Mouse (Mus musculus) testis, adult 2 months (tissue): Measurements from ENCODE around the gene Lamtor5. TPM values are rescaled to one million over a fixed set of nuclear protein-coding genes. Genes with fewer than 3 reads are reported as not detected.

Experiments used
- H3K27ac ChIP-seq: fragments of 200-500 bp; 2 replicates; pipeline ENCODE4 v1.5.1; 2012; ENCODE audit warnings: low read depth, low read length; ENCODE audit not compliant: control insufficient read depth, insufficient read depth
- H3K27me3 ChIP-seq: fragments of 200-500 bp; 2 replicates; pipeline ENCODE4 v1.6.1; 2012; ENCODE audit warnings: mild to moderate bottlenecking, low read length, moderate library complexity; ENCODE audit not compliant: control insufficient read depth, insufficient read depth
- H3K36me3 ChIP-seq: fragments of 200-500 bp; 2 replicates; pipeline ENCODE4 v1.6.1; 2012; ENCODE audit warnings: mild to moderate bottlenecking, low read length; ENCODE audit not compliant: control insufficient read depth, insufficient read depth
- H3K4me1 ChIP-seq: fragments of 200-500 bp; 2 replicates; pipeline ENCODE4 v1.6.1; 2012; ENCODE audit warnings: low read length; ENCODE audit not compliant: control insufficient read depth, insufficient read depth
- H3K4me3 ChIP-seq: fragments of 200-500 bp; 2 replicates; pipeline ENCODE4 v1.5.1; 2012; ENCODE audit warnings: low read depth, mild to moderate bottlenecking, low read length, moderate library complexity, mixed read lengths; ENCODE audit not compliant: control insufficient read depth
- CTCF ChIP-seq: fragments of 200-500 bp; IDR thresholded peaks from 2 replicates; pipeline ENCODE4 v1.5.1; 2012; ENCODE audit warnings: low read depth, mild to moderate bottlenecking, inconsistent platforms, low read length, moderate library complexity; ENCODE audit not compliant: control insufficient read depth, insufficient read depth, insufficient replicate concordance
- POLR2A ChIP-seq: fragments of 200-500 bp; IDR thresholded peaks from 2 replicates; pipeline ENCODE4 v1.6.1; 2012; ENCODE audit warnings: low read depth, mild to moderate bottlenecking, inconsistent platforms, low read length, moderate library complexity; ENCODE audit not compliant: control insufficient read depth
- polyA plus RNA-seq: library from polyadenylated mRNA; depleted of rRNA; stranded (reverse); fragments of >200 nt; gene quantifications from 2 replicates; pipeline ENCODE4 v1.2.3, GENCODE M21; 2012; rRNA removed

Gene Lamtor5
- polyA plus RNA-seq, 1 experiment: 73.5 TPM

GRCm38 (mm10) chr3:107331746-107332126 is 53.1 kb downstream of the Lamtor5 start:
- peak overlapping the region; percentile 89 for H3K4me3 ChIP-seq
- H3K4me1 ChIP-seq: peaks cover 9% of the 10 kb centered on the region
- TF ChIP-seq CTCF (no peak), POLR2A (no peak)
- peaks cover 6% of the 10 kb centered on the region; the same call in 1 of the 2 replicates for H3K36me3 ChIP-seq
- H3K27me3 ChIP-seq: no peaks in the 10 kb centered on the region
- peak overlapping the region; percentile 99 for H3K27ac ChIP-seq

GRCm38 (mm10) chr3:107332127-107332959 is 53.7 kb downstream of the Lamtor5 start:
- H3K4me3 ChIP-seq: peak overlapping the region; percentile 89
- peaks cover 6% of the 10 kb centered on the region; the same call in 1 of the 2 replicates for H3K36me3 ChIP-seq
- peak overlapping the region; percentile 99 for H3K27ac ChIP-seq
- peaks cover 9% of the 10 kb centered on the region for H3K4me1 ChIP-seq
- no peak for TF ChIP-seq POLR2A
- no peaks in the 10 kb centered on the region for H3K27me3 ChIP-seq

GRCm38 (mm10) chr3:107332960-107333380 is 54.3 kb downstream of the Lamtor5 start:
- Histone ChIP-seq H3K4me3 (peak overlapping the region; percentile 89), H3K36me3 (peaks cover 6% of the 10 kb centered on the region; the same call in 1 of the 2 replicates), H3K27me3 (no peaks in the 10 kb centered on the region), H3K4me1 (peaks cover 9% of the 10 kb centered on the region), H3K27ac (peak overlapping the region; percentile 99)
- TF ChIP-seq POLR2A (peak; percentile 91), CTCF (no peak)

Other genes with a start within 250 kb of the Lamtor5 start
- gene Kcna3, start 242.7 kb upstream of the Lamtor5 start, polyA plus RNA-seq: 0.13 and 0.31 TPM in 2 replicates
- 0.07 TPM in 1 of 2 replicates, not detected in the other for gene Kcna2, start 177.7 kb upstream of the Lamtor5 start, polyA plus RNA-seq
- 0.05 and 0.09 TPM in 2 replicates for gene Kcna10, start 95.8 kb upstream of the Lamtor5 start, polyA plus RNA-seq
- gene Cym, start 57.1 kb upstream of the Lamtor5 start, polyA plus RNA-seq: not detected in 2 replicates
- gene A630076J17Rik, start 48.2 kb upstream of the Lamtor5 start, polyA plus RNA-seq: not detected in 2 replicates
- gene Prok1, start 39.2 kb upstream of the Lamtor5 start, polyA plus RNA-seq: not detected in 2 replicates
- 0.51 and 1.1 TPM in 2 replicates for gene Slc16a4, start 12.4 kb downstream of the Lamtor5 start, polyA plus RNA-seq
- 8.5 and 8.8 TPM in 2 replicates for gene Rbm15, start 54.8 kb downstream of the Lamtor5 start, polyA plus RNA-seq
- 0.07 and 1.8 TPM in 2 replicates for gene Kcnc4, start 180.7 kb downstream of the Lamtor5 start, polyA plus RNA-seq
- gene Slc6a17, start 239.2 kb downstream of the Lamtor5 start, polyA plus RNA-seq: 0.88 and 1.00 TPM in 2 replicates